ENCODE assay signal across 7 mouse cellular contexts in the genomic region with DNA sequence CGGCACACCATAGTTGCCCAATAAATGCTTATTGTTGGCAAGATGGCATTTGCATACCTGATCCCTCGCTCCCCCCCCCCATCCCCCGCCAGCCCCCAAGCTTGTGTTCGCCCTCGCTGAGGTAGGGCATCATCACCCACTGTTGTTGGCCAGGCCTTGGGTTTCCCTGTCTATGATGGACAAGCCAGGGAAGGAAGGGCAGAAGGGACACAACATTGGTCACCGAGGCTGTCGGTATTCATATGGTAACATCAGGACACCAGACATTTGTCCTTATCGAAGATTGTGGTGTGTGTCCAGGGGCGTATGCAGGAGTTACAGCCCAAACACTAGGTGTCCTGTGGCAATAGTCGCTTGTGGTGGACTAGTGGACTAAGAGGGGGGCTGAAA. TPM values are rescaled to one million over a fixed set of nuclear protein-coding genes. Genes with fewer than 3 reads are reported as not detected.
DNase-seq lines count a peak whose midpoint lies in the region; ATAC-seq and TF ChIP-seq lines count a peak whose summit lies in the region.

No protein-coding gene starts in this region.

- H3K27ac ChIP-seq in testis, adult 2 months (ENCODE audit: control insufficient read depth, insufficient read depth, low read depth, low read length) = peak overlapping the region; percentile 72
- peak overlapping the region; percentile 95 for H3K27ac ChIP-seq in forebrain, embryonic 13.5 days
- peak overlapping the region; percentile 89 for H3K27ac ChIP-seq in liver, embryonic 13.5 days

- no peaks in the 10 kb centered on the region for H3K9me3 ChIP-seq in forebrain, embryonic 13.5 days (replicated peaks)
- no peaks in the 10 kb centered on the region for H3K9me3 ChIP-seq in liver, embryonic 13.5 days (replicated peaks)

- TF ChIP-seq CTCF in testis, adult 2 months (IDR thresholded peaks at IDR 0.05; ENCODE audit: control insufficient read depth, insufficient read depth, insufficient replicate concordance, low read depth, low read length) = no peak

- DNase-seq in testis, postnatal 10 days (ENCODE audit: low spot score) = no peak
- DNase-seq in liver, embryonic 13.5 days = no peak
- no peak for DNase-seq in right cerebral cortex, adult 18-20 months
- DNase-seq in urinary bladder, adult 18-20 months (ENCODE audit: low spot score in 2 of 2) = no peak
- no peak for DNase-seq in cerebellum, adult 9-11 months

- H3K4me2 ChIP-seq in forebrain, embryonic 13.5 days = peak overlapping the region; percentile 68
- peak overlapping the region; percentile 89 for H3K4me2 ChIP-seq in liver, embryonic 13.5 days

- 2% methylated on average over 10 of the region's 10 CpGs for WGBS in forebrain, embryonic 13.5 days
- 5% methylated on average over 10 of the region's 10 CpGs for WGBS in liver, embryonic 13.5 days (ENCODE audit: insufficient replicate concordance)

- H3K4me3 ChIP-seq in testis, adult 2 months (ENCODE audit: control insufficient read depth, low read depth, low read length) = peak overlapping the region; percentile 89
- H3K4me3 ChIP-seq in forebrain, embryonic 13.5 days = peak overlapping the region; percentile 63
- peak overlapping the region; percentile 76 for H3K4me3 ChIP-seq in liver, embryonic 13.5 days (replicated peaks)

- H3K36me3 ChIP-seq in testis, adult 2 months (ENCODE audit: control insufficient read depth, insufficient read depth, low read length) = peaks cover 2% of the 10 kb centered on the region; the same call in 1 of the 2 replicates
- H3K36me3 ChIP-seq in forebrain, embryonic 13.5 days (ENCODE audit: poor library complexity, severe bottlenecking) = peaks cover 36% of the 10 kb centered on the region
- H3K36me3 ChIP-seq in liver, embryonic 13.5 days = peaks cover 38% of the 10 kb centered on the region

- peak overlapping the region; percentile 71 for H3K9ac ChIP-seq in forebrain, embryonic 13.5 days
- H3K9ac ChIP-seq in liver, embryonic 13.5 days = peak overlapping the region; percentile 80

- no peaks in the 10 kb centered on the region for H3K27me3 ChIP-seq in testis, adult 2 months (ENCODE audit: control insufficient read depth, insufficient read depth, low read length)
- no peaks in the 10 kb centered on the region for H3K27me3 ChIP-seq in forebrain, embryonic 13.5 days
- no peaks in the 10 kb centered on the region for H3K27me3 ChIP-seq in liver, embryonic 13.5 days

- TF ChIP-seq POLR2A in testis, adult 2 months (IDR thresholded peaks at IDR 0.05; ENCODE audit: control insufficient read depth, low read depth, low read length) = no peak

- H3K4me1 ChIP-seq in testis, adult 2 months (ENCODE audit: control insufficient read depth, insufficient read depth, low read length) = peaks cover 10% of the 10 kb centered on the region
- H3K4me1 ChIP-seq in forebrain, embryonic 13.5 days = peaks cover 16% of the 10 kb centered on the region
- H3K4me1 ChIP-seq in liver, embryonic 13.5 days (replicated peaks) = peaks cover 26% of the 10 kb centered on the region

- peak; percentile 23; the same call in 1 of the 2 replicates for ATAC-seq in forebrain, embryonic 13.5 days
- ATAC-seq in liver, embryonic 13.5 days (ENCODE audit: low read depth) = no peak

RNA-seq across cellular contexts. Expression of a gene that starts 0.5 kb away (rescaled TPM):
- polyA plus RNA-seq in testis, adult 2 months (2012; rRNA removed) = 5.2 and 5.3 TPM in 2 replicates
- polyA plus RNA-seq in forebrain, embryonic 13.5 days (2015; fragmentation: Nextera tagmentation; extraction: Ambion mirVana) = 5.6 and 5.8 TPM in 2 replicates
- 2.2 and 2.5 TPM in 2 replicates for polyA plus RNA-seq in liver, embryonic 13.5 days (2015; fragmentation: Nextera tagmentation; extraction: Ambion mirVana)

RNA-seq across cellular contexts. Expression of a gene that starts 11.5 kb away (rescaled TPM):
- polyA plus RNA-seq in testis, adult 2 months (2012; rRNA removed) = 11.1 and 14.8 TPM in 2 replicates
- not detected in 2 replicates for polyA plus RNA-seq in forebrain, embryonic 13.5 days (2015; fragmentation: Nextera tagmentation; extraction: Ambion mirVana)
- not detected in 2 replicates for polyA plus RNA-seq in liver, embryonic 13.5 days (2015; fragmentation: Nextera tagmentation; extraction: Ambion mirVana)

RNA-seq across cellular contexts. Expression of a gene that starts 36.2 kb away (rescaled TPM):
- 11.5 and 13.8 TPM in 2 replicates for polyA plus RNA-seq in testis, adult 2 months (2012; rRNA removed)
- polyA plus RNA-seq in forebrain, embryonic 13.5 days (2015; fragmentation: Nextera tagmentation; extraction: Ambion mirVana) = 57.2 and 59.9 TPM in 2 replicates
- polyA plus RNA-seq in liver, embryonic 13.5 days (2015; fragmentation: Nextera tagmentation; extraction: Ambion mirVana) = 21.2 and 24.2 TPM in 2 replicates

RNA-seq across cellular contexts. Expression of a gene that starts 36.4 kb away (rescaled TPM):
- 136 and 138 TPM in 2 replicates for polyA plus RNA-seq in testis, adult 2 months (2012; rRNA removed)
- polyA plus RNA-seq in forebrain, embryonic 13.5 days (2015; fragmentation: Nextera tagmentation; extraction: Ambion mirVana) = 97.3 and 104 TPM in 2 replicates
- polyA plus RNA-seq in liver, embryonic 13.5 days (2015; fragmentation: Nextera tagmentation; extraction: Ambion mirVana) = 104 and 106 TPM in 2 replicates

Comparison
In these comparisons a context has a peak if more than half of its experiments do, and no peak if none do; other contexts are left out.
1. RNA of a gene that starts 11.5 kb away (polyA plus RNA-seq): 11.1 to 14.8 TPM in testis, adult 2 months; not detected in forebrain, embryonic 13.5 days and not detected in liver, embryonic 13.5 days; every median in the first group is over 10 times any median in the second.
2. Peak in every context shown above with its lines, with median percentiles within 50 percentile points of each other: H3K27ac ChIP-seq and H3K4me3 ChIP-seq.